Mouse (Mus musculus) 416B (cell line): ENCODE results near the gene Lamtor1.
"Not testable (repeated sequence)": the region's sequence is repeated elsewhere in the genome, so short reads cannot be mapped to it uniquely, and the experiment has no call there.

ENCODE experiments used
- DNase-seq: peaks from one replicate; pipeline ENCODE4 v3.0.0; 2011; ENCODE audit warnings: low read depth

Gene Lamtor1

GRCm38 (mm10) chr7:101900331-101901097 lies 5.2 kb upstream of the Lamtor1 start:
- DNase-seq = no peak

DNA sequence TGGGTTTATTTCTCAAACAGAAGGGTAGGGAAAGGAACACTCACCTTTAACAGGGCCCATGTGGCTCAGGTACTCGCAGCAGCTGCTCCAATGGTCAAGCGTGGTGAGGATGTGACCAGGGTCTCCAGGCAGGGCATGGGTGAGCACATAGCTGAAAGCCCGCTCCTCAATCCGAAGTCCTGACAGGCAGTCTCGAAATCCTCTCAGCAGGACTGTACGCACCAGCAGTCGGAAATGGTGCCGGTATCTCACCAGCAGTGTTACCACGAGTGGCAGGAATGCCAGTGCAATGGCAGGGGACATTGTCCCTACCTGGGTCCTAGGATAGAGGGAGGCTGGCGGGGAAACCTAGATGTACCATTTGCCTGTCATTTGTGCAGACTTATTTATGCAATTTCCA lies 3.7 kb upstream of the Lamtor1 start:
- no peak for DNase-seq

DNA sequence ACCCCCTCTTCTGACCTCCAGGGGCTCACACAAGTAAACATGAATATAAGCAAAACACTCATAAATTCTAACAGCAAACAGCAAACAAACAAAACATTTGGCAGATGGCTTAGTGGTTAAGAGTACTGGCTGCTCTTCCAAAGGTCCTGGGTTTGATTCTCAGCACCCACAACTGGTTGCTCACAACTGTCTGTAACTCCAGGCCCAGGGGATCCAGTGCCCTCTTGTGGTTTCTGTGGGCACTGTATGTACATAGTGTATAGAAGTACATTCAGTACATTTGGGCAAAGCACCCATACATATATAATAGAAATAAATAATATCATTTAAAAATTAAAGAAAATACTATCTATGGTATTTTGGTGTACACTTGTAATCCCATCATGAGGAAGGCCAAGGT lies 2.9 kb upstream of the Lamtor1 start:
- DNase-seq = peak; percentile 30

DNA sequence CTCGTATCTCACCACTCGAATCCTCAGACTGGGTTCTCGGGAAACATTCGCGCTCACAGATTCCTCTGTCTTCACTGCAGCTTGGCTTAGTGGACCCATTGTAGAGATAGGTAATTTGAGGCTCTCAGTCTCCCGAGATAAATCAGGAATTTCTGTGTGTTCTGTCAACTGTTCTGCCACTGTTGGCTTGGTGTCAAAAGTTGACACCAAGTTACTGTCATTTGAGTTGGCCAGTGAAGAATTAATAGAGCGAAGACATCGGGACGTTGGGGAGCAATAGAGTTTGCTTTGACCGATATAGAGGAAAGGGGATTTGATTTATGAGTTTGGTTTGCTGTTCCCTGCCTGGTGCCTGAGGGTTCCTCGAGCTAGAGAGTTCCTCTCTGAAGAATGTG lies 580 bp downstream of the Lamtor1 start, which contains the start of gene Tomt:
TSS of gene Tomt (minus strand) at position 73 of the 395 bp plus-strand sequence.
- DNase-seq = no peak

GRCm38 (mm10) chr7:101906696-101907095 lies 992 bp downstream of the Lamtor1 start:
- peak; percentile 12 for DNase-seq

GRCm38 (mm10) chr7:101908367-101908766 lies 2.7 kb downstream of the Lamtor1 start:
- peak; percentile 16 for DNase-seq

DNA sequence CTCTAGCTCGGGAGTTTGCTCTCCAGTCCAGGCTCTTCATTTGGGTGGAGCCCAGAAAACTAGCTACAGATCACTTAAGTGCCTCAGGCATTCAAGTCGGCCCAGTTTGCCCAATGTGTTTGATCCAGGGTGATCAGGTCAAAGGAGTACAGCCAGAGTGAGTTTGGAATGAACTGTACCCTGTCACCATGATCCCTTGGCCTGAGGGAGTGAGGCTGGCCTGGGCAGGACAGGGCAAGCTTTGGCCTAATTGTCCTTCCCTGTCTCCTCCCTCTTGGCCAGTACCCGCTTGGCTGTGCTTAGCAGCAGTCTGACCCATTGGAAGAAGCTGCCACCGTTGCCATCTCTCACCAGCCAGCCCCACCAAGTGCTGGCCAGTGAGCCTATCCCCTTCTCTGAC lies 4.4 kb downstream of the Lamtor1 start:
- DNase-seq = no peak

- peak; percentile 26 for DNase-seq
Measured at GRCm38 (mm10) chr7:101911982-101912381, 6.3 kb downstream of the Lamtor1 start.

- peak; percentile 74 for DNase-seq
Measured at GRCm38 (mm10) chr7:101918071-101918470, 12.4 kb downstream of the Lamtor1 start.

GRCm38 (mm10) chr7:101925892-101926291 lies 20.2 kb downstream of the Lamtor1 start:
- not testable (repeated sequence) for DNase-seq

- no peak for DNase-seq
Measured at GRCm38 (mm10) chr7:101928093-101928492, 22.4 kb downstream of the Lamtor1 start.

GRCm38 (mm10) chr7:101932551-101932950 lies 26.8 kb downstream of the Lamtor1 start:
- DNase-seq = no peak

- DNase-seq = no peak
Measured at GRCm38 (mm10) chr7:101933300-101933699, 27.6 kb downstream of the Lamtor1 start.

DNA sequence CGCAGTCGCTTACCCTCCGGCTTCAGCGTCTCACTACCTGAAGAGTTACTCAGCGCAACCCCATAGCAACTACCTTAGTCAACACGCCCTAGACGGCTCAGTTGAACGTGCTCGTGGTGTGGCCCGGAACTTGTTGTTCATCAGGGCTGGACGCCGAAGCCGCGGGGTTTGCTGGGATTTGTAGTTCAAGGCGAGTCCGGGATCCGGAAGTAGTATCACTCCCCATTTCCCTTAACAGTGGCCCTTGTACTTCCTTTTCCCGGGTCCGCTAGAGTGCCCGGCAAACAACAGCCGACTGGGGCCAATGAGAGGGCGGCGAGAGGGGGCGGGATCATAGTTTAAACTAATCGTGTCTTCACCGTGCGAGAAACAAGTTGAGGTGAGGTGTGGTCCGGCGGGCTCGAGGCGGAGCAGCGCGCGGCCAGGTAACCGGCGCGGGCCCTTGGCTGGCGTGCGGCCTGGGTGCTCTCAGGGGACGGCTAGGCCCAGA lies 28.1 kb downstream of the Lamtor1 start, which contains the start of the genes Lrrc51 and Numa1:
TSS of gene Lrrc51 (minus strand) at position 145 of the 490 bp plus-strand sequence.
TSS of gene Numa1 (plus strand) at position 361 of the 490 bp plus-strand sequence.
- DNase-seq = peak; percentile 99

- peak; percentile 81 for DNase-seq
Measured at GRCm38 (mm10) chr7:101935957-101936356, 30.3 kb downstream of the Lamtor1 start.

DNA sequence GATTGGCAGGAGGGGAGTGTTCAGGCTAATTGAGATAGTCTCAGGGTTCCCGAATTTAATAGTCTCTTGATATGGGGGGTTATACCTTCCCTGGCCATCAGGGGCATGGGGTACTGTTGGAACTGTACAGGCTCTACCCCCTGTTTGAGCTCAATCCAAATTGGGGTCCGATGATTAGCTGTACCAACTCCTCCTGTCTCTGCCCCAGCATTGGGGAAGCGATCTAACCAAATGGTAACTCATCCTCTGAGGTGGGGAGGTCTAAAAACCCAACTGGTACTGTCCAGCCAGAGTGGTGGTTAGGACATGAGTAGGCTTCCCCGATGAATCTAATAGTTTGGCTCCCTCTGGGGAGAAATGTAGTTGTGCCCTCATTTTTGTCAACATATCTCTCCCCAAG lies 31.3 kb downstream of the Lamtor1 start:
- no peak for DNase-seq

DNA sequence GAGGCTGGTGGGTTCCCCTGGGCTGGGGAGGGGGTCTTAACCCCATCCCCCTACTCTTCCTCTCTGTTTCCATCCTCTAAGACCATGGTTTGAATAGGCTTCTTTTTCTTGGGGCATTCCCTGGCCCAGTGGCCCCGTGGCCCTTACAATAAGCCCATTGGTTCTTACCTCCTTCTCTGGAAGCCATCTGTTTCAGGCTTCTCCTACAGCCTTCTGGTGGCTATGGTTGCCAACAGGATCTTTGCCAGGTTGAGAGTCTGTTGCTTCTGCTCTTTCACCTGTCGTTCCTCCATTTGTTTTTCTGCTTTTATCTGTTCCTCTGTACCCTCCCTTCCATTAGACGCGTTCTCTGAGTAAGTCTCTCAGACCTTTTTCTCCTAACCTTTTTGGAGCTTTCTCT lies 31.9 kb downstream of the Lamtor1 start:
- no peak for DNase-seq

GRCm38 (mm10) chr7:101938348-101938747 lies 32.6 kb downstream of the Lamtor1 start:
- no peak for DNase-seq

DNA sequence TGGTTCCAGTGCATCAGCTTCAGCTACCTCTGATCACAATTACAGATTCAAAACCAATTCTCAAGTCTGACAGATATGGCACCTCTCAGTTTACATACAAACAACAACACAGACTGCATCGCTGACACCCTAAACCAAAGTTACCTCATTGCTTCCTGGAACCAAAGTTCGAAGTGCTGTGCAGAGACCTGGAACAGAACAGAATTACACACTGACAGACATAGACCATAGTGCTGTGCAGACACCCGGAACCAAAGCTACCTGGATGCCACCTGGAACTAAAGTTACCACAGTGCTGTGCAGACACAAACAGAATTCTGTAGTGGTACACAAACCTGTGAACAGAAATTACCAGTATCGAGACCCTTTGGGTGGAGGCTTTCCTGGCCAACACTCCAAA lies 34.1 kb downstream of the Lamtor1 start:
- DNase-seq = no peak

- peak; percentile 67 for DNase-seq
Measured at GRCm38 (mm10) chr7:101949008-101949407, 43.3 kb downstream of the Lamtor1 start.

DNA sequence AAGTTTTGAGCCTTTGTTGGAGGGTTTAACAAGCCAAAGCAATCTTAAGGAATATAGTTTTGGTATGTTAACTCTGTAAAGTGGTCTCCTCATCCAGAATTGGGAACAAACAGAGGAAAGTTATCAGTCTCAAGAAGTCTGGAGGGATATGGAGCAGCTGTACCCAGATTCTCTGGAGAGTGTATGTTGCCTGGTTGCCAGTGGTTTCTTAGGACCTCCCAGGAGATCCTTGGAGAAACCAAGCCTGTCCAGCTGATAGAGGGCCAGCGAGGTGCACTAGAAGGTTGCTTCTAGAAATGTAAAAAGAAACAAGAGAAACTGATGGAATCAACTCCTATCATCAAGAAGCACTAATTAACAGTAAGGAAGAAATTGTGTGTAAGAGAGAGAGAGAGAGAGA lies 45.9 kb downstream of the Lamtor1 start:
- no peak for DNase-seq

GRCm38 (mm10) chr7:101952098-101952497 lies 46.4 kb downstream of the Lamtor1 start:
- DNase-seq = peak; percentile 72

DNA sequence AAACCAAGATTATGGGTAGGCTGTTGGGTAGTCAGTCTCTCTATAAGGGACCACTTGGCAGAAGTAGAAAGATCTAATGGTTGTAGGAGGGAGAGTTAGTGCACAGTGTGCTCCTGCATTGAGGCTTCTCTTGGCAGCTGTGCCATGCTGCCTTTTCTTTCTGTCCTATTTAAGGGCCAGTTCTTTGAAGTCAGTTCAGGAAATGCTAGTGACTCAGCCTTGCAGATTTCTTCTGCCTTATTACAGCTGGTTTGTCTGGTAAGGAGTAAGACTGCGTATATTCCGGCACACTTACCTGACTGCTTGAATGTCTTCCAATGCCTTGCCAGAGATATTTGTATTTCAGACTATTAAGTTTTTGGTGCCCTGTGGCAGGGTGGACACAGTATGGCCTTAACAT lies 48.5 kb downstream of the Lamtor1 start:
- DNase-seq = peak; percentile 71

DNA sequence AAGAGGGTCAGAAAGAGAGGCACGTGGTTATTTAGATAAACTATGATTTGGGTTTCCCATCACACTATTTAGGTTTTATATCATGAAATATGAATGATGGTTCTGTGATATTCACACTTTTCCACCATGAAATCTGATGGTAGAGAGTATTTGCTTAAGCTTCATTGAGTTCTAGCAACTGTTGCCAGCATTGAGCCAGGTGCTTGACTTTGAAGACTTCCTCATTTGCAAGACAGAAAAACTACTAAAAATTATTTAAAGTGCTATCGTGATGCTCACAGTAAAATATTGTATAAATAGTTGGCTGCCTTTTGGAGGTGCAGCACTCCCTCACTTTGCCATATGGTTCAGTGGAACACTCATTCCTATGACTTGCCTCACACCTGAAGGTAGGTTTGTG lies 49.6 kb downstream of the Lamtor1 start:
- DNase-seq = no peak
